Mouse (Mus musculus) testis, postnatal 10 days (tissue): ENCODE measurements around the gene Gm20920.
"Not testable (repeated sequence)": the region's sequence is repeated elsewhere in the genome, so short reads cannot be mapped to it uniquely, and the experiment has no call there.

Source experiments
- DNase-seq: peaks from one replicate; pipeline ENCODE4 v3.0.0; 2021; ENCODE audit warnings: low spot score

The Gm20920 gene

DNA sequence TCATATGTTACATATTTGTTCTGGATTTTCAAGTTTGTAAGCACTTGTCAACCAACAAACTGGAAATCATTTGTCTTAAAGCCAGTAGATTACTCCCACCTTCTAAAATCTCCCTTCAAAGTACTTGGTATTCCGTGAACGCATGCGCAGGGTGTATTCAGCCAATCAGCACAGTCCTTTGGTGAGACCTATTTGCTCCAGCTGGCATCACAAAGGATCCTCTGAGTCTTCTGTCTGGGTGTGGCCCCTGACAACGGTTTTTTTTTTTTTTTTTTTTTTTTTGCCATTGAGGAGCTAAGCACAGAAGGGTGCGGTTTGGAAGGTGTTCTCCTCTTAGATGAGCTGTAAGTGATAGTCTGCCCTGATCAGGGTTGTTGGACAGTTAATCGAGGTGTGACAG is at the start of gene Gm20920:
Gm20920 (plus strand) TSS at position 301 of the 400 bp plus-strand sequence.
- DNase-seq, result not testable (repeated sequence)
